Mouse (Mus musculus): ENCODE measurements around the gene Sorcs2.

Gene Sorcs2

DNA sequence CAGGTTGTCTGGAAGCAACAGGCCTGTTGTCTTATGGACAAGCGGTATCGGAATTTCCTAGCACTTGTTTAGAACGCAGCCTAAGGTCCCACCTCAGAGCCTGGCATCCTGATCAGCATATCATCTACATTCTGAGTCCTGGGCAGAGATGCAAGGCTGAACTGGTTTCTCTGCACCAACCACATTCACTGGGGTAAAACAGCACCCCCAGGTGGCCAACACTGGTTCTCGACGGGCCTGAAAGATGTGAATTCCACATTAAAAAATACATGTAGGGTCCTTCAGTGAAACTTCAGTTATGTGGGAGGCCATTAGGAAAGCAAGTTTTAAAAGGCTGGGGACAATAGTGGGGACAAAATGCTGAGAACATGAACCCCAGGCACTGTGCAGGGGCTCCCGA, 174.2 kb downstream of the Sorcs2 start:
- DNase-seq = peak; percentile 60 to 65

GRCm38 (mm10) chr5:36220626-36221025, 177.3 kb downstream of the Sorcs2 start:
- DNase-seq = no peak

- DNase-seq = no peak
Measured at GRCm38 (mm10) chr5:36220105-36220504, 177.8 kb downstream of the Sorcs2 start.

DNA sequence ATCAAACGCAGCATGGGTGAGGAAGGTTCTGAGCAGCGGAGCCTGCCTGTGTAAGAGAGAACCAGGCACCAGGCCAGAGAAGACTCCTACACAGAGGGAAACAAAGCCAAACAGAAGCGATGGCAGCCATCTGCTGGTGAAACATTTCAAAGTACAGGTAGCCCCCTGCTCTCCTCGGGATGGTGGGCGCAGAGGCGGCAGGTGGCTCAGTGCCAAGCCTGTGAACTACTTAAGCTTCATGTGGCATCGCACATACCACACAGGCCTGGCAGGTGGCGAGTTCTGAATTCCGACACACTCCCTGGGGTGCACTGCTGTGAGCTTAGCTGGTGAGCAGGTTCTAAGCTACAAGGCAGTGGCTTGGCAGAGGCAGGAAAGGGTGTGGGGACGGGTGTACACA, 184.6 kb downstream of the Sorcs2 start:
- DNase-seq = no peak

DNA sequence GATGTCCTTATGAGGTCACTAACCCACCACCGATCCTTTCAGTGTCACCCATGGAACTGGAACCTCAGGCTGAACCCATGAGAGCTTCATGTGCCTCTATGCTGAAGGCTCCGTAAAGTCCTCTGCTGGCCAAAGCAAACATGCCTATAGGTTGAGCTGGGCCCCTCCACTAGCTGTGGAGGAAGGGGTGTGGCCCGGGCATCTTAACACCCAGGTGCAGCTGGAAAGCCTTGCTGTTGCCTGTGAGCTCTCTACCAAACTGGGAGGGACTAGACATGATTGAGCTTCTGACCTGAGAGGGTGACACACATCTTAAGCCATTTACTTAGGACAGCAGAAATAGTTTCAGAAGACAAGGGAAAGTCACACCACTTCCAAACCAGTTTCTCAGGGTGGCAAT, 189.1 kb downstream of the Sorcs2 start:
- DNase-seq = no peak

DNA sequence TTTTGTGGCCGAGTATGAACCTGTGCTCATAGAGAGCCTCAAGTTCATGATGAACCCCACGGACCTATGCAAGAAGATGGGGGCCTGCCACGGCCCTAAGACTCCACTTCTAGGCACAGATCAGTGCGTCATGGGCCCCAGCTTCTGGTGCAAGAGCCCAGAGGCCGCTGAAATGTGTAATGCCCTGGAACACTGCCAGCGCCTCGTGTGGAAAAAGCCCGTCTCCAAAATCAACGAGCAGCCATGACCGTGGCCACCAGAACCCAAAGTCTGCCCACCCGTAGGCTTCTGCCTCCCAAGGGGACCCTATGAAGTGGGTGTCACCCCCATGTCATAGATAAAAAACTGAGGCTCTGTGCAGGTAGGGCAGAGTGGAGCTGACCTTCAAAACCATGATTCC, 192.5 kb downstream of the Sorcs2 start:
- no peak for DNase-seq

DNA sequence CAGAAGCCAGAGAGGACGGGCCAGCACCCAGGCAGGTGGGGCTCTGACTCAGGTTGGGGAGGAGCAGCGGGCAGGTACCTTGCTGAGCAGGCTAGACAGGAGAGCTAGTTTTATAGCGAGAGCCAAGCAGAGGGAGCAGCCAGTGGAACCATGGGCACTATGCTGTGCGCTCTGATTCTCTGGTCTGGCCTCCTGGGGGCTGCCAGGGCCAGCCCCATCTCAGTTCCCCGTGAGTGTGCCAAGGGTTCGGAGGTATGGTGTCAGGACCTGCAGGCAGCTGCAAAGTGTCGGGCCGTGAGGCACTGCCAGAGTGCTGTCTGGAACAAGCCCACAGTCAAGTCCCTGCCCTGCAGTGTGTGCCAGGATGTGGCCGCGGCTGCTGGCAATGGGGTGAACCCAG, 194.0 kb downstream of the Sorcs2 start, which contains the start of gene Psapl1:
Gene Psapl1, plus strand, starts transcription at position 106 of the 400 bp plus-strand sequence.
- DNase-seq = no peak

DNA sequence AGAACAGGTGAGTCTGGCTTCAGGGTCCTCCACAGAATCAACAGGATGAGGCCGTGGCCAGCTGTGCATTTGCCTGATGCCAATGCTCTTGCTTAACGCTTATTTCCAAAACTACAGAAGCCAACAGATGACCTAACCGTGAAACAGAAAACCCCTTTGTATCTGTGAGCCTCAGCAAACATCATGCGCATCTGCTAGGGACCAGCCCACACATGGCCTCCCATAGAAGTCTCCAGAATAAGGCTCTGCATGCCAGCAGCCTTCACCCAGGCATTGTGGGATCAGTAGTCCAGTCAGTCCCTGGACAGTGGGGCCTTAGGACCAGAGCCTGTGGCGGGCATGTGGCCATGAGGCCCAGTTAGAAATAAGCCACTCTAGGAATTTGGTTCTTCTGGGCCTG, 194.5 kb downstream of the Sorcs2 start:
- DNase-seq = no peak

DNA sequence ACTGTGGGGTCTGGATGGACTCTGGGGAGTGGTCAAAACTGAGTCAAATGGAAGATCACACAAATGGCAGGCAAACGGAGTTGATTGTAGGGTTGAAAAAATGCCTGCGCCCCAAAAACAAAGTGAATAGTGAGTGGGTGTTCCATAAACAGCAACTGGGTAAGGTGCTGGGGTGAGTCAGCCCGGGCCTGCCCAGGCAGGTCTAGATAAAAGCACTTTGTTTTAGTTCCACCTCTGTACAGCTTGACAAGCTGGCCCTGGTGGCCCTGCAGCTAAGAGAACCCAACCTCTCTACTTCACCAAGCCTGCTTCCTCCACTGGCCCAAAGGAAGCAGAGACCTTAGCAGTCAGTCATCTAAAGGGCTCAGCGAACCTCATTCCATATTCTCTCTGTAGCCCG, 195.2 kb downstream of the Sorcs2 start:
- no peak for DNase-seq

- DNase-seq = no peak
Measured at GRCm38 (mm10) chr5:36199519-36199918, 198.4 kb downstream of the Sorcs2 start.

DNA sequence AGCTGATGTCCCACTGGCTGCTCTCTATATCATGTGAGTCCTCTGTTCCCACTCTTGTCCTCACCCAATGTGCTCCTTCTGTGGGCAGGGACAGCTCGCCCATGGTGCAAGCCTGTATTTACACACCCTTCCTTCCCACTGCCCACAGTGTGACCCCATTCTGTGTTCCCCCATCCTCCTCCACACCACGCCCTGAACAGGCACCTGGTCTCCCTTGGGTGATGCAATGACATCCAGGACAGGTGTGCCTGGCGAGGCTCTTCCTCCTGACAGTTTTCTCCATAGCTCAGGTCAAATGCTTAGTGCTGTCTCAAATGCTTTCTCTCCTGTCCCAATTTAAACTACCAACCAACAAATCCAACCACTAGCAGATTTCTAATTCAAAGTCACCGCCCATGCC, 202.5 kb downstream of the Sorcs2 start:
- no peak for DNase-seq

GRCm38 (mm10) chr5:36194631-36195030, 203.3 kb downstream of the Sorcs2 start:
- DNase-seq = no peak

- DNase-seq = no peak
Measured at GRCm38 (mm10) chr5:36192677-36193076, 205.3 kb downstream of the Sorcs2 start.

GRCm38 (mm10) chr5:36191876-36192275, 206.1 kb downstream of the Sorcs2 start:
- DNase-seq = no peak

- no peak for DNase-seq
Measured at GRCm38 (mm10) chr5:36191285-36191684, 206.7 kb downstream of the Sorcs2 start.

- peak; percentile 49 to 60 for DNase-seq
Measured at GRCm38 (mm10) chr5:36188310-36188709, 209.6 kb downstream of the Sorcs2 start.

GRCm38 (mm10) chr5:36186294-36187053, 211.5 kb downstream of the Sorcs2 start:
- DNase-seq = peak in 1 of 2 experiments; percentile 68

- DNase-seq = no peak
Measured at GRCm38 (mm10) chr5:36182326-36182725, 215.6 kb downstream of the Sorcs2 start.

DNA sequence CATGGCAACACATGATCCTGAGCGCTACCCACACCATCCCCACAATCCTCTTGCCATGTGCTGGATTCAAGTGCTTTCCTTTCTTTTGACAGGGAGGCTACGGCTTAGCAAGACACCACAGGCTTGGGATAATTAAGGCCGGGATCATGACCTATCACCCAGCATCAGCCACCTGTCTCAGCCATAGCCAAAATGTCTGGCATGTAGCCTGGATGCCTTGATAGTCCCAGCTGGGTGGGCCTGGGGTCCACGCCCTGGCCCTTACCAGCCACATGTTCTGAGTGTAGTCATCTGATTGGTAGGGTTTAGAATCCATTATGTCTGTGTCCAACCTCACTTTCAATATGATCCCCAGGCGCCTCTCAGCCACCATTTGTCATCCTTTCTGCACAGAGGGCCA, 218.2 kb downstream of the Sorcs2 start:
- DNase-seq = no peak

GRCm38 (mm10) chr5:36178785-36179184, 219.2 kb downstream of the Sorcs2 start:
- DNase-seq = no peak

GRCm38 (mm10) chr5:36178215-36178614, 219.7 kb downstream of the Sorcs2 start:
- no peak for DNase-seq

GRCm38 (mm10) chr5:36176873-36177272, 221.1 kb downstream of the Sorcs2 start:
- peak in 1 of 2 experiments; percentile 39 for DNase-seq

DNA sequence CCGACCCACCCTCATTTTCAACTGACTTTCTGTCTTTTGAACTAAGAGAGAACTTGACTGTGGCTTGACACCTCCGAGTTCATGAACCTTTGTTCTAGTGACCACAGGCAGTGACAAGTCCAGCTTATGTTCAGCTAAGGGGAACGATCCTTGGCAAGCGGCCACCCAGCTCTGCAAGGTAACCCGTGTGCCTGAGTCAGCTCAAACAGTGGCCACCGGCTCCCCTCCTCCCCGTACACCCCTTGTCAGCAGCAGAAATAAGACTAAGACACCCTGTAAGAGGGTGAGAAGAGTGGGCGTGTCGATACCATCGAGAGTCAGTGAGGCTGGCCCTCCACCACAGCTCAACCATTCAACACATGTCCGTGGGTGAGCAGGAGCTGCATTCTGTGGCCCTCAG, 221.5 kb downstream of the Sorcs2 start:
- DNase-seq = peak; percentile 90 to 92

- no peak for DNase-seq
Measured at GRCm38 (mm10) chr5:36174569-36175115, 223.3 kb downstream of the Sorcs2 start.
